Mouse (Mus musculus) hindbrain, postnatal 0 days (tissue): Measurements from ENCODE around the gene Sf3a3. TPM values are rescaled to one million over a fixed set of nuclear protein-coding genes. Genes with fewer than 3 reads are reported as not detected.

ENCODE experiments used
- ATAC-seq: fragments of 200-750 bp; cut with Nextera tagmentation; 2 replicates; pipeline ENCODE4 v1.8.0; 2017; ENCODE audit warnings: mild to moderate bottlenecking, moderate TSS enrichment, moderate library complexity
- DNase-seq: peaks from one replicate; pipeline ENCODE4 v3.0.0-alpha.2; 2015; ENCODE audit warnings: low spot score
- H3K27ac ChIP-seq: fragments of 300-500 bp; sonication (generic); 2 replicates; pipeline ENCODE4 v1.5.1; 2014; ENCODE audit warnings: mild to moderate bottlenecking
- H3K27me3 ChIP-seq: fragments of 300-500 bp; sonication (generic); 2 replicates; pipeline ENCODE4 v1.6.1; 2014; ENCODE audit warnings: low read length, mixed read lengths; ENCODE audit not compliant: insufficient read depth
- H3K36me3 ChIP-seq: fragments of 300-500 bp; sonication (generic); 2 replicates; pipeline ENCODE4 v1.6.1; 2014; ENCODE audit warnings: low read length, mixed read lengths; ENCODE audit not compliant: insufficient read depth
- H3K4me1 ChIP-seq: fragments of 300-500 bp; sonication (generic); 2 replicates; pipeline ENCODE4 v1.6.1; 2014; ENCODE audit warnings: antibody characterized with exemption, low read length, mixed read lengths; ENCODE audit not compliant: insufficient read depth
- H3K4me2 ChIP-seq: fragments of 300-500 bp; sonication (generic); 2 replicates; pipeline ENCODE4 v1.6.1; 2014; ENCODE audit warnings: low read depth, mild to moderate bottlenecking, low read length, moderate library complexity, mixed read lengths
- H3K4me3 ChIP-seq: fragments of 300-500 bp; sonication (generic); 2 replicates; pipeline ENCODE4 v1.5.1; 2014; ENCODE audit warnings: low read length
- H3K9ac ChIP-seq: fragments of 300-500 bp; sonication (generic); replicated peaks from 2 replicates; pipeline ENCODE4 v1.6.1; 2014; ENCODE audit warnings: mild to moderate bottlenecking, low read length, moderate library complexity, mixed read lengths
- H3K9me3 ChIP-seq: fragments of 300-500 bp; sonication (generic); 2 replicates; pipeline ENCODE4 v1.6.1; 2016; ENCODE audit warnings: low read length, mixed read lengths
- CTCF ChIP-seq: IDR thresholded peaks from 2 replicates; pipeline ENCODE4 v1.5.1; 2016; ENCODE audit warnings: antibody characterized with exemption, control low read depth, low read depth
- WGBS: fragments of 180-500 bp; shearing (Covaris S2); extraction: QIAGEN DNeasy Blood & Tissue Kit; methylation state at CpG from one replicate; pipeline ENCODE4 v1.1.7; 2014; 5-methylcytosine and 5-hydroxymethylcytosine counted together
- polyA plus RNA-seq: library from polyadenylated mRNA; unstranded; fragments of >200 nt; fragmentation: Nextera tagmentation; extraction: Ambion mirVana; gene quantifications from 2 replicates; pipeline ENCODE4 v1.2.1, GENCODE M21; 2015
- total RNA-seq: library from RNA; depleted of rRNA; stranded (reverse); fragments of >200 nt; gene quantifications from 2 replicates; pipeline ENCODE4 v1.2.3, GENCODE M21; 2014

Gene Sf3a3
- total and polyA plus RNA-seq, 2 experiments from 2014 or later: 18.7 to 79.7 TPM

- Histone ChIP-seq H3K9ac (no peak overlapping the region), H3K9me3 (no peaks in the 10 kb centered on the region), H3K27me3 (no peaks in the 10 kb centered on the region), H3K27ac (no peak overlapping the region), H3K4me3 (peak overlapping the region; percentile 65; the same call in 1 of the 2 replicates), H3K4me1 (peaks cover 4% of the 10 kb centered on the region; the same call in 1 of the 2 replicates), H3K4me2 (peak overlapping the region; percentile 74; the same call in 1 of the 2 replicates), H3K36me3 (peaks cover 12% of the 10 kb centered on the region; the same call in 1 of the 2 replicates)
- 85% methylated on average over 11 of the region's 11 CpGs for WGBS
- ATAC-seq (no peak), DNase-seq (no peak)
- no peak for TF ChIP-seq CTCF
Observed at GRCm38 (mm10) chr4:124742839-124743238, 28.3 kb downstream of the Sf3a3 start.

- WGBS: 78% methylated on average over 7 of the region's 7 CpGs
- Histone ChIP-seq H3K4me2 (no peak overlapping the region), H3K36me3 (peaks cover 12% of the 10 kb centered on the region; the same call in 1 of the 2 replicates), H3K4me1 (peaks cover 4% of the 10 kb centered on the region; the same call in 1 of the 2 replicates), H3K27ac (no peak overlapping the region), H3K9ac (no peak overlapping the region), H3K4me3 (no peak overlapping the region), H3K27me3 (no peaks in the 10 kb centered on the region), H3K9me3 (no peaks in the 10 kb centered on the region)
- no peak for TF ChIP-seq CTCF
- DNase-seq (no peak), ATAC-seq (no peak)
Observed at GRCm38 (mm10) chr4:124746577-124746976, 32.0 kb downstream of the Sf3a3 start.

GRCm38 (mm10) chr4:124747851-124748250 lies 33.3 kb downstream of the Sf3a3 start:
- Histone ChIP-seq H3K4me3 (no peak overlapping the region), H3K9ac (no peak overlapping the region), H3K4me1 (peaks cover 10% of the 10 kb centered on the region), H3K4me2 (no peak overlapping the region), H3K27ac (no peak overlapping the region), H3K27me3 (no peaks in the 10 kb centered on the region), H3K9me3 (no peaks in the 10 kb centered on the region), H3K36me3 (peaks cover 12% of the 10 kb centered on the region; the same call in 1 of the 2 replicates)
- DNase-seq (no peak), ATAC-seq (no peak)
- WGBS: 64% methylated on average over 4 of the region's 4 CpGs
- no peak for TF ChIP-seq CTCF

- peak; percentile 100 for ATAC-seq
- Histone ChIP-seq H3K9me3 (no peaks in the 10 kb centered on the region), H3K27ac (no peak overlapping the region; the same call in 1 of the 2 replicates), H3K27me3 (no peaks in the 10 kb centered on the region), H3K4me2 (peak overlapping the region; percentile 99), H3K4me3 (peak overlapping the region; percentile 69), H3K4me1 (peaks cover 10% of the 10 kb centered on the region), H3K36me3 (peaks cover 4% of the 10 kb centered on the region; the same call in 1 of the 2 replicates), H3K9ac (peak overlapping the region; percentile 64)
- under 1% methylated on average over 75 of the region's 75 CpGs for WGBS
- no peak for TF ChIP-seq CTCF
- DNase-seq: peak; percentile 97
Observed at GRCm38 (mm10) chr4:124751300-124752250, 37.0 kb downstream of the Sf3a3 start.

- 21% methylated on average over 15 of the region's 15 CpGs for WGBS
- no peak for TF ChIP-seq CTCF
- Histone ChIP-seq H3K36me3 (peaks cover 2% of the 10 kb centered on the region; the same call in 1 of the 2 replicates), H3K4me3 (peak overlapping the region; percentile 69), H3K9me3 (no peaks in the 10 kb centered on the region), H3K9ac (peak overlapping the region; percentile 64), H3K27me3 (no peaks in the 10 kb centered on the region), H3K4me1 (peaks cover 10% of the 10 kb centered on the region), H3K4me2 (peak overlapping the region; percentile 99), H3K27ac (no peak overlapping the region)
- no peak for DNase-seq
- ATAC-seq: no peak
Observed at GRCm38 (mm10) chr4:124752281-124753199, 38.0 kb downstream of the Sf3a3 start.

GRCm38 (mm10) chr4:124755526-124755925 lies 41.0 kb downstream of the Sf3a3 start:
- no peak overlapping the region for H3K9ac ChIP-seq

More at GRCm38 (mm10) chr4:124755526-124755925, 41.0 kb downstream of the Sf3a3 start:
- no peak for TF ChIP-seq CTCF
- Histone ChIP-seq H3K4me2 (no peak overlapping the region), H3K4me1 (peaks cover 10% of the 10 kb centered on the region), H3K27me3 (no peaks in the 10 kb centered on the region), H3K36me3 (no peaks in the 10 kb centered on the region), H3K27ac (no peak overlapping the region), H3K4me3 (no peak overlapping the region), H3K9me3 (no peaks in the 10 kb centered on the region)
- no peak for DNase-seq
- ATAC-seq: no peak
- WGBS: 60% methylated on average over 7 of the region's 7 CpGs
